Mouse (Mus musculus) hindbrain, embryonic 14.5 days (tissue): ENCODE results near the gene Rusc2. TPM values are rescaled to one million over a fixed set of nuclear protein-coding genes. Genes with fewer than 3 reads are reported as not detected.

Experiments
- ATAC-seq: fragments of 200-750 bp; cut with Nextera tagmentation; 2 replicates; pipeline ENCODE4 v1.8.0; 2017; ENCODE audit warnings: moderate number of reproducible peaks, mild to moderate bottlenecking, moderate TSS enrichment, moderate library complexity; ENCODE audit not compliant: low FRiP score
- DNase-seq: peaks from one replicate; pipeline ENCODE4 v3.0.0-alpha.2; 2015; ENCODE audit warnings: low spot score
- H3K27ac ChIP-seq: fragments of 300-500 bp; sonication (generic); 2 replicates; pipeline ENCODE4 v1.5.1; 2014; ENCODE audit warnings: mild to moderate bottlenecking, moderate library complexity
- H3K27me3 ChIP-seq: fragments of 300-500 bp; sonication (generic); 2 replicates; pipeline ENCODE4 v1.6.1; 2014; ENCODE audit warnings: mild to moderate bottlenecking, low read length, mixed read lengths; ENCODE audit not compliant: control insufficient read depth, insufficient read depth
- H3K36me3 ChIP-seq: fragments of 300-500 bp; sonication (generic); replicated peaks from 2 replicates; pipeline ENCODE4 v1.6.1; 2014; ENCODE audit not compliant: control insufficient read depth, insufficient read depth
- H3K4me1 ChIP-seq: fragments of 300-500 bp; sonication (generic); replicated peaks from 2 replicates; pipeline ENCODE4 v1.6.1; 2014; ENCODE audit warnings: antibody characterized with exemption, low read length, mixed read lengths; ENCODE audit not compliant: control insufficient read depth, insufficient read depth
- H3K4me2 ChIP-seq: fragments of 300-500 bp; sonication (generic); replicated peaks from 2 replicates; pipeline ENCODE4 v1.6.1; 2014; ENCODE audit warnings: mild to moderate bottlenecking, moderate library complexity
- H3K4me3 ChIP-seq: fragments of 300-500 bp; sonication (generic); replicated peaks from 2 replicates; pipeline ENCODE4 v1.5.1; 2014; ENCODE audit warnings: mild to moderate bottlenecking, low read length
- H3K9ac ChIP-seq: fragments of 300-500 bp; sonication (generic); 2 replicates; pipeline ENCODE4 v1.6.1; 2014
- H3K9me3 ChIP-seq: fragments of 300-500 bp; sonication (generic); 2 replicates; pipeline ENCODE4 v1.6.1; 2016; ENCODE audit warnings: low read length; ENCODE audit not compliant: control insufficient read depth
- WGBS: fragments of 180-500 bp; shearing (Covaris S2); extraction: QIAGEN DNeasy Blood & Tissue Kit; methylation state at CpG from one replicate; pipeline ENCODE4 v1.1.7; 2014; 5-methylcytosine and 5-hydroxymethylcytosine counted together
- polyA plus RNA-seq: library from polyadenylated mRNA; unstranded; fragments of >200 nt; fragmentation: Nextera tagmentation; extraction: Ambion mirVana; gene quantifications from 2 replicates; pipeline ENCODE4 v1.2.1, GENCODE M21; 2014

The Rusc2 gene
- polyA plus RNA-seq, 1 experiment from 2014 or later, result 58.3 TPM

DNA sequence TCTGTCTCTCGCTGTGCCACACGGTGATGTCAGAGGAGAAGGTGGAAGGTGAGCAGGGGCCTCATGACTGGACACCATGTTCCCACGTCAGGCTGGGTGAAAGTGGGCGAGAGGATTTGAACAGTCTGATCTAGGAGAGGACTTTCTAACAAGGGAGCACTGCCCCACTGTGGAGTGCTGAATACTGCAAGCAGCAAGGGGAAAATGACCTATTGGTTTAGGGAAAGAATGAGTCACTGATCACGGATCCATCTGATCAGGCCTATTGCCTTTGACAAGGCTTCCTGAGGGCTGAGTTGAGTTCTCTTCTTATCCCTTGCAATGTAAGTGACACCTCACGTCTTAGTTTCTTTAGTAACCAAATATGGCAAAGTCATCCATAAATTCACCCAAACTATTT, 28.1 kb upstream of the Rusc2 start:
- Histone ChIP-seq H3K27me3 (no peaks in the 10 kb centered on the region), H3K9ac (no peak overlapping the region), H3K4me2 (no peak overlapping the region), H3K4me3 (no peak overlapping the region), H3K9me3 (no peaks in the 10 kb centered on the region), H3K4me1 (no peaks in the 10 kb centered on the region), H3K27ac (no peak overlapping the region), H3K36me3 (no peaks in the 10 kb centered on the region)
- ATAC-seq (no peak), DNase-seq (no peak)
- WGBS, result 83% methylated on average over 6 of the region's 6 CpGs

DNA sequence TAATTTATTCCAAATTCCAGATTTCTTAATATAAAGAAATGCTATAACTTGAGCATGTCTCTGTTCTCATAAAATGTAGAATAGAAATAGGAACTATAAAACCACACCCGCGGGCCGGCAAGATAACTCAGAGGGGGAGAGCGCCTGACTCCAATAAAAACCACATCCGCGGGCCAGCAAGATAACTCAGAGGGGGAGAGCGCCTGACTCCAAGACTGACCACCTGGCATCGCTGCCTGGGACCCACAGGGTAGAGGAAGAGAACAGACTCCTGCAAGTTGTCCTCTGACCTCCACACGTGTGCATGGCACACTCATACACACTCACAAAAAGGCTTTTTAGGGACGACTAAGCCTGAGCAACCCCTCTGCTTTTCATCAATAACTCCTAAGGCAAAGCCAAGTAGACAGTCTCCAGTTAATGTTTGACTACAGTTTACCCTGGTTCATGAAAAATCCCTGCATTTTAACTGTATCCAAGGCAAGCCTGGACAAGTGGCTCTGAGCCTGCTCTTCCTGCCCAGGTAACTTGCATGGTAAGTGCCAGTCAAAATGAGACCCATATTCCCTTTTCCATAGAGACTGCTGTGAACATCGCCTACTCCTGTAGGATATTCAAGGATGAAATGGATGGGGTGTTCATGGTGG, 16.7 kb upstream of the Rusc2 start:
- ATAC-seq (no peak), DNase-seq (no peak)
- no peaks in the 10 kb centered on the region for H3K4me1 ChIP-seq
- no peak overlapping the region for H3K27ac ChIP-seq
- H3K27me3 ChIP-seq, result no peaks in the 10 kb centered on the region
- no peaks in the 10 kb centered on the region for H3K36me3 ChIP-seq
- no peak overlapping the region for H3K9ac ChIP-seq
- H3K4me3 ChIP-seq, result no peak overlapping the region
- 92% methylated on average over 11 of the region's 11 CpGs for WGBS
- no peak overlapping the region for H3K4me2 ChIP-seq
- no peaks in the 10 kb centered on the region for H3K9me3 ChIP-seq

DNA sequence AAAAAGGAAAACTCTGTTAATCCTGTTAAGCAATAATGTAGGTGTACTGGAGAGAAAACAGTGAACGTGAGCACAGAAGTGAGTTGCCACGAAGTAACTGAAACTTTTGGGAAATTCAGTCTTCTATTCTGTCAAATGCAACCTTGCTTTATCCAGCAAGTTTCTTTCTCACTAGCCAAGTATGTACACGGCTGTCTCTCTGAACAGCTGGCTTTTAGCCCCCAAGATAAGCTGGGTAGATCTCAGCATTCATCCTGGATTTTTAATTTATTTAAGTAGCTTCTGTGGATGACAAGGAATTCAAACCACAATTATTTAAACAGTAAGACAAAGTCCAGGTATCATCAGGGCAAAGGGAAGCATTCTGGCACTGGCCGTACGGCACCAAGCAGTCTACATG, 14.5 kb upstream of the Rusc2 start:
- H3K4me3 ChIP-seq, result no peak overlapping the region
- H3K4me2 ChIP-seq, result no peak overlapping the region
- no peaks in the 10 kb centered on the region for H3K9me3 ChIP-seq
- WGBS, result 88% methylated on average over 5 of the region's 5 CpGs
- DNase-seq (no peak), ATAC-seq (no peak)
- no peaks in the 10 kb centered on the region for H3K4me1 ChIP-seq
- H3K27ac ChIP-seq, result no peak overlapping the region
- H3K36me3 ChIP-seq, result no peaks in the 10 kb centered on the region
- no peaks in the 10 kb centered on the region for H3K27me3 ChIP-seq
- no peak overlapping the region for H3K9ac ChIP-seq

DNA sequence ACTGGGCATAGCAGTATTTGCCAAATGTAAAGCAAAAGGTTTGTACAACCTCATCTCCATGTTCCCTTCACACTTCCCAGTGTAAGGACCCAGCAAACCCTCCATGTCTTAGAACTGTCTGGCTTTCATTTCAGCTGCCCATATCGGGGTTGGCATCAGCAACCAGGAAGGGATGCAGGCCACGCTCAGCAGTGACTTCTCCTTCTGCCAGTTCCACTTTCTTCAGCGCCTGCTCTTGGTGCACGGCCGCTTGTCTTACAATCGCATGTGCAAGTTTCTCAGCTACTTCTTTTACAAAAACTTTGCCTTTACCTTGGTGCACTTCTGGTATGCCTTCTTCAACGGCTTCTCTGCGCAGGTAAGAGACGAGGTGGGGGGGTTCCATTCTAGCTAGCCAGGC, 14.0 kb upstream of the Rusc2 start:
- Histone ChIP-seq H3K36me3 (no peaks in the 10 kb centered on the region), H3K4me1 (no peaks in the 10 kb centered on the region), H3K27me3 (no peaks in the 10 kb centered on the region), H3K4me3 (no peak overlapping the region), H3K4me2 (no peak overlapping the region), H3K27ac (no peak overlapping the region), H3K9me3 (no peaks in the 10 kb centered on the region), H3K9ac (no peak overlapping the region)
- WGBS, result 96% methylated on average over 9 of the region's 9 CpGs
- ATAC-seq (no peak), DNase-seq (no peak)

DNA sequence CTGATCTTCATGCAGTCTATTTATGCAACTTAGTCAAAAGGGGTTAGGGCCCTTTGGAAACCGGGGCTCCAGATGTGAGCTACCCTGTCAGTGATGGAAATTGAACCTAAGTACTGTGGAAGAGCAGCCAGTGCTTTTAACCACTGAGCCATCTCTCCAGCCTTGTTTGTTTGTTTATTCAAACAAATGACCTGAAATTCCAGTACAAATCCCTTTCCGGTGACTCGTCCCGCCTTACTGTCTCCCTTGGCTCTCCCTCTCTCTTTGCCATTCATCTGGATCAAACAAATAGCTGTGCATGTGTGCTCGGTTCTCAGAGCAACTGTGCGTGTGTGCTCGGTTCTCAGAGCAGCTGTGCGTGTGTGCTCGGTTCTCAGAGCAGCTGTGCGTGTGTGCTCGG, 10.4 kb upstream of the Rusc2 start:
- ATAC-seq (no peak), DNase-seq (no peak)
- no peak overlapping the region for H3K4me2 ChIP-seq
- no peaks in the 10 kb centered on the region for H3K36me3 ChIP-seq
- no peaks in the 10 kb centered on the region for H3K9me3 ChIP-seq
- no peaks in the 10 kb centered on the region for H3K4me1 ChIP-seq
- no peak overlapping the region for H3K4me3 ChIP-seq
- no peaks in the 10 kb centered on the region for H3K27me3 ChIP-seq
- no peak overlapping the region for H3K27ac ChIP-seq
- no peak overlapping the region for H3K9ac ChIP-seq
- 71% methylated on average over 9 of the region's 11 CpGs for WGBS

DNA sequence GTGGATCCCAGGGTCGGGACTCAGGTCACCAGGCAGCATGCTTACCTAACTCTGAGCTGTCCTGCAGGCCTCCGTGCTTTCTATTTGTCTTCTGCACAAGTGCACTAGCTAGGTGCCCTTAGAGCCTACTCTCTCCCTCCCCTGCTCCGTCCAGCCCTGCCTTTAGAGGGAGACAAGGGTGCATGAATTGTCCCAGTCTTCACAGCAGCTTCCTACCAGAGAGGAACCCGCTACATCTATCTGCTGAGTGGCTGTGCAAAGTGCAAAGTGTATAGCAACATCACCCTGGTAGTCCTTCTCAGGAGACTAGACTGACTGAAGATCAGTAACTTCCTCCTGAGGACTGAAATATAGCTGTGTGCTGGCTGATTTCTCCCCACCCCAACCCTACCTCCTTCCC, 9.6 kb upstream of the Rusc2 start:
- H3K36me3 ChIP-seq, result no peaks in the 10 kb centered on the region
- WGBS, result 79% methylated on average over 4 of the region's 4 CpGs
- no peaks in the 10 kb centered on the region for H3K4me1 ChIP-seq
- H3K9ac ChIP-seq, result no peak overlapping the region
- ATAC-seq (no peak), DNase-seq (no peak)
- no peak overlapping the region for H3K27ac ChIP-seq
- H3K9me3 ChIP-seq, result no peaks in the 10 kb centered on the region
- no peaks in the 10 kb centered on the region for H3K27me3 ChIP-seq
- H3K4me2 ChIP-seq, result no peak overlapping the region
- H3K4me3 ChIP-seq, result no peak overlapping the region

DNA sequence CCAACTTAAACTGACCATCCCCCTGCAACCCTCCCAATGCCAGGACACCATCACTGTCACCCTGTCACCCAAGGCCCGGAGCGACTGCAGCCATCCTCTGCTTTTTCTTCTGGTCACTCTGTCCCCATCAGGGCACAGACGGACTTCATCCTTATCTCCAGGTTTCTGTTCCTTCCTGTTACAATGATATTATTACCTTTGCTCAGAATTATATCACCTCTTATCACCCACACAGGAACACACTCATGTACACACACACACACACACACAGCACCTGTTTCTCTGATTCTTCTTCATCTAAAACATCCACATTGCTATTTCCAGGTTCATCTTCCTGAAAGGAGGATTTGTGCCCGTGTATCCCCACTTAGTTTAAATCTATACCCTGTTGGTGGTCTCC, 7.5 kb upstream of the Rusc2 start:
- DNase-seq (no peak), ATAC-seq (no peak)
- Histone ChIP-seq H3K27me3 (no peaks in the 10 kb centered on the region), H3K4me3 (no peak overlapping the region), H3K36me3 (no peaks in the 10 kb centered on the region), H3K4me2 (no peak overlapping the region), H3K4me1 (no peaks in the 10 kb centered on the region), H3K9me3 (no peaks in the 10 kb centered on the region), H3K27ac (no peak overlapping the region), H3K9ac (no peak overlapping the region)
- WGBS, result 87% methylated on average over 4 of the region's 4 CpGs

DNA sequence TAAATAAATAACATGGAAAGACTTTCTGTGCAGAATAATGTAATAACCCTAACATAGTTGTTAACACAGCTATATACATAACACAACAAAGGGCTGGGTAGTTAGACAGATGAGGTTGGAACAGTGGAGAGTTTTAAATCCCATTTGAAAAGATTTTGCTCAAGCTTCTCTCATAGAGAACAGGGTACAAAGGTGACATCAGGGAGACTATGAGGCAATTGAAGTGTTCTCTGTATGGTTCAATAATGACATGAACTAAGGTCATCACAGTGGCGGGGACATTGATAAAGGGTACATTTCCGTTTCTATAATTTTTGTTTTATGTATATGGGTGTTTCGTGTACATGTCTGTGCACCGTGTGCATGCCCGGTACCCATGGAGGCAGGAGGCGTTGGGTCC, 2.2 kb upstream of the Rusc2 start:
- DNase-seq (no peak), ATAC-seq (no peak)
- Histone ChIP-seq H3K27ac (no peak overlapping the region), H3K4me3 (no peak overlapping the region), H3K4me2 (no peak overlapping the region), H3K9ac (no peak overlapping the region), H3K9me3 (no peaks in the 10 kb centered on the region), H3K36me3 (no peaks in the 10 kb centered on the region), H3K27me3 (no peaks in the 10 kb centered on the region), H3K4me1 (peaks cover 20% of the 10 kb centered on the region)
- 91% methylated on average over 6 of the region's 6 CpGs for WGBS

DNA sequence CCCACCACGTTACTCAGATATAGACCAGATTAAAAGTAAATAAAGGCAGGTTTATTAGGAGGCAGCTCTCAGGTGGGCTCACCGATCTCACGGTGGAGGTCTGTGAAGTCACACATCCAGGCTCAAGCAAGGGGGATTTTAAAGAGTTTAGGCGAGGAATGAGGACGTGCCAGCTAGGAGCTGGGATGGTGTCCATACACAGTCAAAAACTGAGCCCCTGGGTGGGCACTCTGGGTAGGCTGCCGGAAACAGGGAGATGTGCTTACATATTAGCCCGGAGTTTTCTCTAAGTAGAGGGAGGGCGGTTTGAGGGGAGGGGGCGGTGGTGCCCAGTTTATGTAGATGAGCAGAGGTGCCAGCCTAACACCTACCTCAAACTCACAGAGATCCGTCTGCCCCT, 828 bp upstream of the Rusc2 start:
- peak overlapping the region; percentile 88 for H3K4me2 ChIP-seq
- ATAC-seq, result no peak
- no peak overlapping the region for H3K27ac ChIP-seq
- peak overlapping the region; percentile 75 for H3K9ac ChIP-seq
- 64% methylated on average over 10 of the region's 10 CpGs for WGBS
- no peaks in the 10 kb centered on the region for H3K36me3 ChIP-seq
- H3K27me3 ChIP-seq, result no peaks in the 10 kb centered on the region
- H3K4me1 ChIP-seq, result peaks cover 20% of the 10 kb centered on the region
- no peak for DNase-seq
- H3K9me3 ChIP-seq, result no peaks in the 10 kb centered on the region
- H3K4me3 ChIP-seq, result peak overlapping the region; percentile 71
